Mouse (Mus musculus): ENCODE measurements around the gene Tgfbr3. TPM values are rescaled to one million over a fixed set of nuclear protein-coding genes. Genes with fewer than 3 reads are reported as not detected.

The Tgfbr3 gene
- total RNA-seq (2021): 10 to 100 TPM; 13.8 to 17.3 TPM
- long read RNA-seq, experiment 1, full-length matches to known transcripts: 5 of 8 reads
- long read RNA-seq, experiment 1, partial matches to known transcripts: 2 of 8 reads
- long read RNA-seq, experiment 1, other reads (novel, unspliced or antisense): 1 of 8 reads
- long read RNA-seq, experiment 2, full-length matches to known transcripts: 3 of 5 reads
- long read RNA-seq, experiment 2, partial matches to known transcripts: 1 of 5 reads
- long read RNA-seq, experiment 2, other reads (novel, unspliced or antisense): 1 of 5 reads

DNA sequence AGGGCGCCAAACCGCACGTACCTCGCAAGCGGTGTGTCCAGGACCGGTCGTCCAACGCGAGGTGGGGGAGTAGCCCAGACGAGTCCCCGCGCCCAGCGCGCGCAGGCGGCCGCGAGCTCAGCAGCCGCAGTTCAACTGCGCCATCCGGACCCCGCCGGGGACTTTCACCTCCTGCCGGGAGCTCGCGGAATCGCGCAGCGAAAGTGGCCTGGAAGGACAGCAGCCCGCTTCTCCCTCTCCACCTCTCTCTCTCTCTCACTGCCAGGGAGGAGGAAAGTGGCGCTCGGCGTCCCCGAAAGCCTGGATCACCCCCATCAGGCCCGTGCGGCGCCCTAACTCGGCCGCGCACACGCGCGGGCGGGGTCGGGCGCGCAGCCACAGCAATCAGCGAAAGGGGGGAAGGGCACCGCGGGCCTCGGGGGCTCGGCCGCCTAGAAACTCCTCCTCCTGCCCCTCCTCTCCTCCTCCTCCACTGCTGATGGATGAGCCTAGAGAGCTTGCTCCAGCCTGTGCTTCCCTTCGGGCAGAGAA lies at the start of gene Tgfbr3:
Gene Tgfbr3 (minus strand): TSS at position 396 of the 531 bp plus-strand sequence.
- DNase-seq (ENCODE audit: low spot score in 2 of 2): peak; percentile 63 to 82

DNA sequence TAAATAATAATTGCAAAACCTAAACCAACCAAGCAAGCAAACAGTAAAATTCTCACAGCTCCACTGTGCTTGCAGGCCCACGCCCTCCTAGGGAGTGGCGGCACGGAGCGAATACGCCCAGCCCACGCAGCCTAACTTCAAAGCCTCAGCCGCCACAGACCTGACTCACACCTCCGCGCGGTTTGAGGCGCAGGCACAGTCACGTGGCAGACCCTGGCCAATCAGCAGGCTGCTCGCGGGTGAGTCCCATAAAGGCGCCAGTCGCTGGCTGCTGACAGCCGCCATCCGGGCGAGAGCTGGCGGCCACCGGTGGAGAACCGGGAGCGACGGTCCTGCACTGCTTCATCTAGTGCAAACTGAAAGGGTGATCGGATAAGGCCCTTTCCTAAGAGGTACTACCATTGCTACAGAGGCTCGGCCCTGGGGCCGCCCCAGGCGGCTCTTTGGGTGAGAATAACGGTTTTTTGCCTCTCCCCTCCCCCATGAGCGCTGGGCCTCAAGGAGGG lies 41.5 kb upstream of the Tgfbr3 start, which contains the start of gene Brdt:
Gene Brdt (plus strand): TSS at position 244 of the 506 bp plus-strand sequence.
- no peak for DNase-seq (ENCODE audit: low spot score in 2 of 2)

GRCm38 (mm10) chr5:107320703-107321102 lies 31.3 kb upstream of the Tgfbr3 start:
- DNase-seq (ENCODE audit: low spot score in 2 of 2): peak in 1 of 2 experiments; percentile 47

GRCm38 (mm10) chr5:107317141-107317540 lies 27.7 kb upstream of the Tgfbr3 start:
- no peak for DNase-seq (ENCODE audit: low spot score in 2 of 2)

GRCm38 (mm10) chr5:107307432-107307831 lies 18.0 kb upstream of the Tgfbr3 start:
- DNase-seq (ENCODE audit: low spot score in 2 of 2): no peak

GRCm38 (mm10) chr5:107304117-107304825 lies 14.8 kb upstream of the Tgfbr3 start:
- no peak for DNase-seq (ENCODE audit: low spot score in 2 of 2)

GRCm38 (mm10) chr5:107303350-107303861 lies 14.0 kb upstream of the Tgfbr3 start:
- no peak for DNase-seq (ENCODE audit: low spot score in 2 of 2)

- no peak for DNase-seq (ENCODE audit: low spot score in 2 of 2)
Observed at GRCm38 (mm10) chr5:107298854-107299253, 9.4 kb upstream of the Tgfbr3 start.

DNA sequence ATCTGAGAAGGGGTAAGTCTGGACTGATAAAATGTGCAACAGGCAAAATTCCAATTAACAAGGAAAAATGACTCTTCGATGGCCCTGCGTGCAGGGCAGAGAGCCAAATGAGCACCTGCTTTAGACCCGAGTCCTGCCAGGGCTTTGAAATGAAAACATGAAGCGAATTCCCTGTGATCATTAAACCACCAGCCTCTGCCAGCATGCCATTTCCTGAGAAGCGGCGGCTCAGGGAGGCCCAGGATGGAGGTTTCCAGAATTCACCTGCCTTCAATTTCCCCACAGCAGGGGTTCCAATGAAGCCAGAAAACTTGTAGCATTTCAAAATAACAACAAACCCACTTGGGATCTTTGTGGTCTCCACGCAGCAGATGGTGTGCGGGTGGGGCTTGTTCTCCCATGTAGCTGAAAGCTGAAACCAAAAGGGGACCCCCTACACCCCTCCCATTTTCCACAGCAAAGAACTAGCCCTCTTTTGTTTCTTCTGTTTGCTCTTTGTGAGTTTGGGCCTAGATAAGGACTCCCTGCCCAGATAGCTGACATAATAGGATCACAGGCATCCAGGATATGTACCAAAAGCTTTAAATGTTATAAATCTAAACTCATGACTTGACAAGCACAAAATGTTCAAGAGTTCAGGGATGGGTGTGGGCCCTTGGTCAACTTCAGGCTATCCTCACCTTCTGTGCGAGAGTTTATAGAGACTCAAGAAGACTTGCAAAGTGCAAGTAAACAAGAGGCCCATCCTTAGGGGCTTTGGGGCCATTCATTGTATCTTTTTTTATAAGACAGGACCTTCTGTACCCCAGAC lies 7.3 kb upstream of the Tgfbr3 start:
- DNase-seq (ENCODE audit: low spot score in 2 of 2): no peak

DNA sequence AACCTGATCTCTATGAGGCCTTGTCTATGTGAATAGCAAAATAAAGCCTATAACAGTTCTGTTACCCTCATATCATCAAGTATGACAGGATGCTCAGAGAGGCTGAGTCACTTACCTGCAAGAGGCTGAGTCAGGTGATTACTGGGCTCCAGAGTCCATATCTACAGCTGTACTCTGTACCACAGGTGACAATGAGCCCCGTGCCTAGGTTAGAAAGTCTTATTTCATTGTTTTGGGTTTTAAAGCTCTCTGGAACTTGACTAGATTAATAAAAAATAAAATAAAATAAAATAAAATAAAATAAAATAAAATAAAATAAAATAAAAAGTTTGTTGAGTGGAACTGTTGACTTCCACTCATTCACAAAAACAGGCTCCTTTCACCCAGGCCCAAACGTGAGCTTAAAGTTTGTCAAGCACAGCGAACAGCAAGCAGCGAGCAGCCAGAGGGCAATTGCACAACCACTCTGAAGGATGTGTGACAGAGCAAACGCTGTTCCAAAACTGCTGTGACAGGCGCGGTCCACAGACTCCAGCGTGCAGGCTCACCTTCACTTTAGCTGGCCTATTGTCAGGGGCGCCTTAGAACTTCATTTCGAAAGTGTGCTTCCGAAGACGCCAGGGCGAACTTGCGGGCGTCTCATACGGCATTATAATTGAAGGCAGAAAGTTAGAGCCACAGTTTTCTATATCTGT lies 6.5 kb upstream of the Tgfbr3 start:
- no peak for DNase-seq (ENCODE audit: low spot score in 2 of 2)

- DNase-seq (ENCODE audit: low spot score in 2 of 2): no peak
Observed at GRCm38 (mm10) chr5:107295061-107295816, 5.8 kb upstream of the Tgfbr3 start.

DNA sequence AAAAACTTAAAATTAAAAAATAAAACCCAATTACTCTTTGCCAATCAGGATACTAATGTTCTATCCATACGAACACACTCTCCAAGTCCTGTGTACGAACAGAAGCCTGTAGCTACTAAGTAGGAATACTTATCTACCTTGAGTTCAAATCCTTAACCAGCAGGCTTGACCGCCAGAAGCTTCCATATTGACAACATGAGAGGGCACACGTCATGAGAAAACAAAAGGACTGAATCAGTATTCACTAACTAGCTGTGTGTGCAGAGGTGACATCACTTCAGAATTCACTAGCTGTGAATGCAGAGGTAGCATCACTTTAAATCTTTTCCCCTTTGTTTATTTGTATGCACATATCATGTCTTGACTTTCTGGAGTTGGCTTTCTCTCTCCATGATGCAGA lies 4.6 kb upstream of the Tgfbr3 start:
- DNase-seq (ENCODE audit: low spot score in 2 of 2): no peak

DNA sequence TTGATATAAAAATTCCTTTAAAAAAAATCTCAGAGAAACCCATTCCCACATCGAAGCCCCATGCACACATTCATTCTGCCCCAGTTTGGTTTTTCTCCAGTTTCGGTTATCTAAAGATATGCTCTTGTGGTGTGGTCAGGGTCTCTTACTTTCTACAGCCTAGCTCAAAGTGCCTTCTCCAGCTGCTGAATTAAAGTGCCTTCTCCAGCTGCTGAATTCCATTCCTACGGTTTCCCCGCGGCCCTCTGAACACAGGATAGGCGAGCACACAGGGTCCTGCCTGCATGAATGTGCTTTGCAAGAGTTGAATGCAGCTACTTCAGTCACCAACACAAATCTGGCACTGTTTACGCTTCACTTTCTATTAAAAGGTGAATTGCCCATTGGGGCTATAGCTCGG lies 557 bp upstream of the Tgfbr3 start:
- no peak for DNase-seq (ENCODE audit: low spot score in 2 of 2)

- DNase-seq (ENCODE audit: low spot score in 2 of 2): peak in 1 of 2 experiments; percentile 39
Observed at GRCm38 (mm10) chr5:107288427-107289233, 799 bp downstream of the Tgfbr3 start.

GRCm38 (mm10) chr5:107287908-107288267 lies 1.5 kb downstream of the Tgfbr3 start:
- DNase-seq (ENCODE audit: low spot score in 2 of 2): no peak

DNA sequence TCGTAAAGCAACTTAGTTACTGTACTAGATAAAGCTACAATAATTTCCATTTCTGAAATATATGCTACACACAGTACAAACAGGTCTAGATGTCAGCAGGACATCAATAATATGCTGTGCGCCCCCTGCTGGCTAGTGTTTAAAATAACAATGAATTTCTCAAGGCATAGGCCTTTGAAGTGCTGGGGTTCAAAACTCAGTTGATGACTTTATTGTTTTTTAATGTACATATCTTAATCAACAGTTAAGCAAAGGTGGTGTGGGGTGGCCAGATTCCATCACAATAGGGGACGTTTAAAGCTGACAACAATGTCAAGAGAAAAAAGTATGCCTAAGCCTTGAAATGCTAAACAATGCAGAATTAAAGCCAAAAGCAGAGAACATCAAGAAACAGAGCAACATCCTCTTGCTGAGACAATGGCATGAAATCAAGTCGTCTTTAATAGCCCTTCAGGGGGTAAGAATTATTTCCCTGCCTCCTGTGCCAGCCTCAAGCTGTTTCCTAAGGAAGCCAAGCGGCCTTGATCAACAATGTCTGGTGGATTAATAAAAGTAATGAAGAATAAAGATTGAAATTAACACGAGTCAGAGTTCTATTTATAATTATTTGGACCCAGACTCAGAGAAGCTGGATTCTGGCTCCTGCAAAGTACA lies 2.0 kb downstream of the Tgfbr3 start:
- peak in 1 of 2 experiments; percentile 51 for DNase-seq (ENCODE audit: low spot score in 2 of 2)

DNA sequence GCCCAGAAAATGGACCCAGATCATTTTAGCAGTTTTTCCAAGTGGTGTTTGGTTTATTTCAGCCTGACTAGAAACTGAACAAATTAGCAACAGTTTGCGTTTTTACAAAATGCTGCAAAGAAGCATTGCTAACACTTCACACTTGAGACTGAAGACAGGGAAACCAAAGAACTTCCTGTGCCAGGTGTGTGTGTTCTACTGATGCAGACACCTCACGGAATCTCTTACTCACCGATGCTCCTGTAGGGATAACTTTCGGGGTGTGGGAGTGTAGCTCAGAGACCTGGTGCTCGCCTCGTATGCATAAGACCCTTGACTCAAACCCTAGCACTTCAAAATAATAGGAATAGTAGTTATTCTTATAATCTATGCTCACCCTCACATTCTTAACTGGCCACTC lies 3.9 kb downstream of the Tgfbr3 start:
- DNase-seq (ENCODE audit: low spot score in 2 of 2): no peak

DNA sequence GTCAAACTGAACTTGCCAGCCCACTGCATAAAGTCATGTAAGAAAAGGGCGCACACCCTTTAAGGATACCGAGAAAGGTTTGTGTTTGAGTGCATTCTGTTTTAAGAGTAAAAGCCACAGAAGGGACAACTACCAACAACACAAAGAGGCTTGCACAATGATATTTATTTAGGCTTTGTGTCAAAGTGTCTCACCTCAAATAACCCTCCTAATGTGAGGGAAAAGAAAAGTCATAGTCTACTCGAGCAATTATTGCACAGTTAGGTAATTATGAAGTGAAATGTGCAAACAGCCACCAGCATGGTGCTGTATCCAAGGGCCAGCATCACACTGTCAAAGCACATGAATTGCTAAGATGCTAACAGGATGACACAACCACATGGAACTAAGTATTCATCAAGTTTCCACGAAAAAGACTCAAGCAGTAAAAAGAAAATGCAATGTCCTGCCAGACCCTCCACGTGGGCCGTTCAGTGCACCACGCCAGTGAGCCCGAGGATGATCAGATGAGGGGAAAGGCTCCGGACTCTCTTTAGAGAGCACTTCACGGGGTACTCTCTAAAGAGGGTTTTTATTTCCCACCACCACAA lies 5.4 kb downstream of the Tgfbr3 start:
- no peak for DNase-seq (ENCODE audit: low spot score in 2 of 2)

Measured in layer of hippocampus, postnatal 14 days (tissue).